Mouse (Mus musculus) thymus, postnatal 10 days (tissue): ENCODE results near the gene Ctcf.

Experiments used
- DNase-seq, 2 experiments: peaks; one replicate each; pipeline ENCODE4 v3.0.0; 2021; ENCODE audit warnings: low spot score in 2 of 2

Gene Ctcf

DNA sequence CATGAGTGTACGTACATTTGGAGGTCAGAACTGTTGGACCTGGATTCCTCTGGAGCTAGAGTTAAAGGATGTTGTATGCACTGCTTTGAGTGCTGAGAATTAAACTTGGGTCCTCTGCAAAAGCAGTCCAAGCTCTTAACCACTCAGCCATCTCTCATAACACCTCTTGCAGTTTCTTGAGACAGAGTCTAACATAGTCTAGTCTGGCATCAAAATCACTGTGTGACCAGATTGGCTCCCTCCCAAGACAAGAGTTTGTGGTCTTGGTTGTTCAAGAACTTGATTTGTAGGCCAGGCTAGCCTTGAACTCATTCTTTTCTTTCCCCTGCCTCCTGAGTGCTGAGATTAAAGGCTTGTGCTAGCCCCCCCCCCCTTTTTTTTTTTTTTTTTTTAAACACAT lies 12.6 kb downstream of the Ctcf start:
- DNase-seq, result no peak

DNA sequence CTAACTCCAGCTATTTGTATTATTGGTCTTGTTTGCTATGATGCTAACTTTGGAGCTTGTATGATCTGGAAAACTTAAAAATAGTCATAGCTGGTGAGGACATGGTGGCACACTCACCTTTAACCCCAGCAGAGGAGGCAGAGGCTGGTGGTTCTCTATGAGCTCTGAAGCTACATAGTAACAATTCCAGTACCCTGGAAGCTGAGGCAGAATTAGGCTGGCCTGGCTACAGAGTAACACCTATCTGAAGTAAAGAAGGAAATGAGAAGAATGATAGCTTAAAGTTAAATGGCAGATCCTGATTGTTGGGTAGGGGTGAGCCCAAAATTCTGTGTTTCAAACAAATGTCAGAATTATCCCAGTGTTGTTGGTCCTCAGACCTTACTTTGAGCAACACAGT lies 21.3 kb downstream of the Ctcf start:
- no peak for DNase-seq

DNA sequence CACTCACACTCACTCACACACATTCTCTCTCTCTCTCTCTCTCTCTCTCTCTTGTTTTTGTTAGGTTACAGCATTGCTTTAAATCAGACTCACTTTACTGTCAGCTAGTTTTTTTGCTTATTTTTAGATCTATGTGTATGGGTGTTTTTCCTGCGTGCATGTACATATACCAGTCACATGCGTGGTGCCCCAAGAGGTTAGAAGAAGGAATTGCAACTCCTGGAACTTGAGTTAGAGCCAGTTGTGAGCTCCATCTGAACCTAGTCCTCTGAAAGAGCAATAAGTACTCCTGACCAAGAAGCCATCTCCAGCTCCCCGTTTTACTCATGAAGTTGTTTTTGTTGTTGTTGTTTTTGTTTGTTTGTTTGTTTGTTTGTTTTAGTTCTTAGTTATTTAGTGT lies 24.8 kb downstream of the Ctcf start:
- peak; percentile 25 to 48 for DNase-seq

DNA sequence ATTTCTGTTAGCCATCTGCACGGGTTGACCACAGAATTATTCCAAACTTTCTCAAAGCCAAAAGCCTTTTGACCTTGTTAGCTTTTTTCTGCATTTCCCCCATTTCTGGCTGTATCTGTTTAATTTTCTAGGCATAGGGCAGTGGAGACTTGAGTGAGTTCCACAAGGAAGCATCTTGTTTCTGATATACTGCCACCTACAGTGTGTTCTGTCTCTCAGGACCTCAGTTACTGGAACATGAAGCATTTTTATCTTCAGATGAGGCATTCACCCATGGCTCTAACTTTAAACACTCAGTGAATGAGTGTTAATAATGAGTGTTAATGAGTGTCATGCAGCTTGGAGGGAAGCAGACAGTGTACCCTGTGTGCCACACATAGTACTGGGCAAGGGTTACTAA lies 41.5 kb downstream of the Ctcf start:
- DNase-seq, result no peak

DNA sequence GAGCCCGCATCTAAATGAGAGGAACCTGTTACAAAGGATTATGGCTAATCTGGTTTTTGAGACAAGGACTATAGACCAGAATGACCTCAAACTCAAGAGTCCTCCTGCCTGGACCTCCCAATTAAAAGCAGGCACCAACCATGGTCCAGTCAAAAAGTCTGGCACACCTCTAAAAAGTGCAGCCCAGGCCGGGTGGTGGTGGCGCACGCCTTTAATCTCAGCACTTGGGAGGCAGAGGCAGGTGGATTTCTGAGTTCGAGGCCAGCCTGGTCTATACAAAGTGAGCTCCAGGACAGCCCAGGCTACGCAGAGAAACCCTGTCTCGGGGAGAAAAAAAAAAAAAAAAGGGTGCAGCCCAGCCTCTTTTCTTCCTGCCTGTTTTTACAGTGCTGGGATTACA lies 49.0 kb downstream of the Ctcf start:
- DNase-seq, result peak in 1 of 2 experiments; percentile 11

DNA sequence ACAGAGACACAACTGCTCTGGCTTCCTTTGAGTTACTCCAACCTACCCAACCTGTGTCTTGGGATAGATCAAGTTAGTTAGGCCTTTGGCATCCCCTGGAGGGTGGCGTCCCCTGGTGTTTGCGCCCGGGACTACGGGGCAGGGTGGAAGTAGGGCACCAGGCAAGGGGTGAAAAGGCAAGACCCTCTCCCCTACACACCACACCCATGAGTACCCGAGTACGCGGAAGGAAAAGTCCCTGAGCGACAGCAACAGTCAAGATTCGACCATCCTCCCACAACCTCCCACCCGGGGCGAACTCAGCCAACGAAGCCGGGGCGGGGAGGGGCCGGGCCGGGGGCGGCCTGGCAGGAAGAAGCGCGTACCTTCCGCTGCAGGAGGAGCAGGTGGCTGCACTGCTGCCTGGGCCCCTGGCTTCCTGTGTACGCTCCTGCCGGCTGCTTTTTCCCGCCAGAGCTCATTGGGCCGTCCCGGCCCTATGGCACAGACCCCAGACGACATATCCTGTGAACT lies 49.5 kb downstream of the Ctcf start, which contains the start of gene Carmil2:
Gene Carmil2 (plus strand): TSS at position 479 of the 513 bp plus-strand sequence.
- peak; percentile 96 to 97 for DNase-seq

DNA sequence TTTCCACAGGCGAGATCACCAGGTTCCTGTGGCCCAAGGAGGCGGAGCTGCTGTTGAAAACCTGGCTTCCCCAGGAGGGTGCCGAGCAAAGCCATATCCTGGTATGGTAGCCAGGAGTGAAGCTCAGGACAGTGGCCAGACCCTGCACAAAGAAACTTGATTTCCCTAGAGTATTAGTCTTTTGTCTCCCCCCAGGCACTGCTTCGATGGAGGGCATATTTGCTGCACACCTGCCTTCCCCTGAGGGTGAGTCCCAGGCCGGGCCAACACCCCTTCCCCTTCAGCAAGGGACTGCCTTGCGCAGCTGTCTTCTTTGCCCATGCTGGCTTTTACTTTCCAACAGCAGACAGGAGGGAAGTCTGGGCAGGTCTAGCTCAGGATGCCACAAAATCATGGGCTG lies 50.2 kb downstream of the Ctcf start:
- DNase-seq, result peak; percentile 48 to 54

DNA sequence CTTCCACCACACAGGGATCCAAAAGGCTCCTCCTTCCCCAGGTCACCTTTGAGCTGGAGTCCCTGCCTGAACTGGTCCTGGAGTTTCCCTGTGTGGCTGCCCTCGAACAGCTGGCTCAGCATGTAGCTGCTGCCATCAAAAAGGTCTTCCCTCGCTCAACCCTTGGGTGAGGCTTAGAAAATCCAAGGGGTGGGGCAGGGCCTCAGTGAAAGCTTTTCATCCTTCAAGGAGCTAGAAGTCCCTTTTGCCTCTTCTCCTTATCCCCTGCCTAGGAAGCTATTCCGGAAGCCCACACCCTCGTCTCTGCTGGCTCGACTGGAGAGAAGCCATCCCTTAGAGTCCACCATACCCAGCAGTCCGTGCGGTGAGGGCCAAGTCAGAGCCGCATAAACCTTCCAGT lies 51.1 kb downstream of the Ctcf start:
- DNase-seq, result peak in 1 of 2 experiments; percentile 8

DNA sequence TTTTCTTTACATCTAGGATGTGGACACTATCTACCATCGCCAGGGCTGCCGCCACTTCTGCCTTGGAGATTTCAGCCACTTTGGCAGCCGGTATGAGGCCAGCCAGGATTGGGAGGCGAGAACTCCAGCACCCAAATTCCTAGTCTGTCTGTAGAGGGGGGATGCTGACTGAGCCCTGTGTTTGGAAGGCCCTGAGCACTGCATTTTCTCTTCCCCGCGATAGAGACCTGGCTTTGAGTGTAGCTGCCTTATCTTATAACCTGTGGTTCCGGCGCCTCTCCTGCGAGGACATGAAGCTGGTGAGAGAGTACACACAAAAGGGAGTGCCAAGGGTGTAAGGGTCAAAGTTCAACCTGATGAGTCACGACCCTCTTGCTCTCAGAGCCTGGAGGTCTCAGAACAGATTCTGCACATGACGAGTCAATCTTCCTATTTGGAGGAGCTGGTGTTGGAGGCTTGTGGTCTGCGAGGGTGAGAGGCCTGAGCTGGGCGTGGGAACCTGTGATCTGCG lies 51.9 kb downstream of the Ctcf start:
- DNase-seq, result peak in 1 of 2 experiments; percentile 4

DNA sequence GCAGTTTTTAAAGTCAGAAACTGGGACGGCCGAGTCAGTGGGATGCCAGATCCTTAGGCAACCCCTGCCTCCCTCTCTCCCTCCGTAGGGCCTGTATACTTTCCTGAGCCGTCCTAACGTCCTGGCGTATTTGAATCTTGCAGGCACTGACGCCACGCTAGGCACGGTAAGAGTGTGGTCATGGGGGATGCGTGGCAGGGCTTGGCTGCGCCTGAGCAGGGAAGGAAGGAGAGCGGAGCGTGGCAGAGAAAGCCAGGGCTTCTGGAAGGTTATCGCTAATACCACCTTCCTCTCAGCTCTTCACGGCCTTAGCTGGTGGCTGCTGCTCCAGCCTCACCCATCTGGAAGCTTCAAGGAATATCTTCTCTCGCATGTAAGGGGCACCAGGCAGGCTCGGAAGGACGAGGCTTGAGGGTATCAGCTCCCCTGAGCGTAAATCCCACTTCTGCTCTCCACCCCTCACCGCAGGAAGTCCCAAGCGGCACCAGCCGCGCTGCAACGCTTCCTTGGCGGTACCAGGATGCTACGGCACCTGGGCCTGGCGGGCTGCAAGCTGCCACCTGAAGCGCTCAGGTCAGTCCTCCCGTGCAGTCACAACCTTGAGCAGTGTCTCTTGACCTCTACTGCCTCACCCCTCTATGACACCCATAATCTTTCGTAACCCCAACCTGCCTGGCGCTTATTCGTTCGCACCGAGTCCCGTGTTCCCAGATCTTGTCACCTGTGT lies 53.1 kb downstream of the Ctcf start:
- DNase-seq, result no peak

DNA sequence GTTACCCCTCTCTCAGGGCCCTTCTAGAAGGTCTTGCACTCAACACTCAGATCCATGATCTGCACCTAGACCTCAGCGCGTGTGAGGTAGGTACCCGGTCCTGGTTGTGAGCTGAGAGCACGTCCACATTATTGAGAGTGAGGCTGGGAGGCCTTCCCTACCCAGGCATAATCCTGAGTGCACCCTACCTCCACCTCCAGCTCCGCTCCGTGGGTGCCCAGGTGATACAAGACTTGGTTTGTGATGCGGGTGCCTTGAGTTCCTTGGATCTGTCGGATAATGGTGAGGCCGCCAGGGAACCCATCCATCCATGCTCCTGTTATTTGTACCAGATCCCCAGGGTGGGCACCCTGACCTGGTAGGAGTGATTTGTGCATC lies 53.6 kb downstream of the Ctcf start:
- no peak for DNase-seq

DNA sequence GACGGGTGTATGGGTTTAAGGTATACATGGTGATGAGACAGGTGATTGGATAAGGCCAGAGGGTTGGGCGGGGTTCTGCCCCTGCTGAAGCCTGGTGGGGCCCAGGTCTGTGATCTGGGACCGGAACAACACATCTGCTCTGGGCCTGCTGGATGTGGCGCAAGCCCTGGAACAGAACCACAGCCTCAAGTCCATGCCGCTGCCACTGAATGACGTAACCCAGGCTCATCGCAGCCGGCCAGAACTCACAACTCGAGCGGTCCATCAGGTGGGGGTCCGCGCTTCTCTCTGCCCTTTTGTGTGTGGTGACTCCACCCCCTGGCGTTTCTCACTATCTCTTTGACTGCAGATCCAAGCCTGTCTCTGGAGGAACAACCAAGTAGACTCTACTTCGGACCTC lies 54.6 kb downstream of the Ctcf start:
- no peak for DNase-seq

DNA sequence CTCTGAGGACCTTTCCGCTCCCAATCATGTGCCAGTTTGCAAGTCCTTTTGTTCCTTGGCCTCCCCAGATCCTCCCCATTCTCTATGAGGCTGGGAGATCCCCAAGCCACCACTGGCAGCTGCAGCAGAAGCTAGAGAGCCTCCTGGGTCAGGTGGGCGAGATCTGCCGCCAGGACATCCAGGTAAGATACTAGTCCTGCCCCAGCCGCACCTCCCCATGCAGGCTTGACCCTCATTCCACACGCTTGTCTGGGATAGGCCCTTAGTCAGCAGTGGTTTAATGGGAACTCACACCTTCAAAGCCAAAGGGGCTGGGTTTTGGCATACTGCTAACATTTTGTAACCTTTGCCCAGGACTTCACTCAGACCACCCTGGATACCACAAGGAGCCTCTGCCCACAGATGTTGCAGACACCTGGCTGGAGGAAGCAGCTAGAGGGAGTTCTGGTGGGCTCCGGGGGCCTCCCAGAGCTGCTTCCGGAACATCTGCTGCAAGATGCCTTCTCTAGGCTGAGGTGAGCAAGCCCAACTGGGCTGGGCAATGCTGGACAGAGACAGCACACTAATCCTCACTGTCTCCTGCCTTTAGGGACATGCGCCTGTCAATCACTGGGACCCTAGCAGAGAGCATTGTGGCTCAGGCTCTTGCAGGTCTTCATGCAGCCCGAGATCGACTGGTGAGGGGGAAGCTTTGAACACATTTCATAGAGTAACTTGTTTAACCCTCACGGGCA lies 56.2 kb downstream of the Ctcf start:
- DNase-seq, result no peak

DNA sequence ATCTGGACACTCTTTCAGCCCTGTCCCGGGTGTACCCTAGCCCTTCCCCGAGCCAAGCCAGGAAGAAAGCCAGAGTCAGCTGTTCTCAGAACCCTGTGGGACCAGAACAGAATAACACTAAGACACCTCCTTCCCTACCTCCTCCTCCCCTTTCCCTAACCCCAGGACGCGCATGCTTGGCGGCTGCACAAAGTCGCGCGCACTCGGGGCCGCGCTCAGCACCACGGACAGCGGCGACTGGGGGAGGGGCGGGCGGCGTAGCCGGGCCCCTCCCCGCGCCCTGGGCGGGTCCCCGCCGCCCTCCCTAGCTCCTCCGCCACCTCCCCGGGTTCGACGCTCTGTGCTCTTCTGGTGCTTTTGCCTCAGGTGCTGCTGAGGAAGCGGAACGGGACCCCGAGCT lies 57.3 kb downstream of the Ctcf start:
- DNase-seq, result peak in 1 of 2 experiments; percentile 12

DNA sequence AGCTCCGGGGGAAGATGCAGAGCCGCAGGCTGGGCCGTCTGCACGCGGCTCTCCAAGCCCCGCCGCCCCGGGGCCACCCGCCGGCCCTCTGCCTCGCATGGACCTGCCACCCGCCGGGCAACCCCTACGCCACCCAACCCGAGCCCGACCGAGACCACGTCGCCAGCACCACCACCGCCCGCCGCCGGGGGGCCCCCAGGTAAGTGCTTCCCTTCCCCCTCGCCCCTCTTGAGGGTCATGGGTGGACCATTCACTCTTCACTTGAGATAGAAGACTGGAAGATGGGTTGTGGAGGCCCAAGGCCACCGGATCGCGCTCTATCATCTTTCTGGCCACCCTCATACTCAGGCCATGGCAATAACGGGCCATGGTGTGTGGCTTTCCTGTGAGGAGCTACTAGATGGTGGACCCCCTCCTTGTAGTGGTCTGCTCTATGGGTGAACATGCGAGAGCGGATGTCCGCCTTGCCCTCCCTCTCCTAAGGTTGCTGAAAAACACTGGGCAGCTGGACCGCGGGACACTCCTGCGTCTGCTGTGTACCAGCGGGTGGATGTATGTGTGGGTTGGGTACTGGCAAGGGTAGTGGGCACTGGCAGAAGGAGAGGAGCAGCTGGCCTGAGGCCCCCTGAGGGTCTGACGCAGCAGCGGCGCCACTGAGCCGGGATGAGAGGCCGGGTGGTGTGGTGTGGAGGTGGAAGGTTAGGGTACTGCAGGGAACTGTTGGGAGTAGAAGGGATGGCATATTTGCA lies 57.9 kb downstream of the Ctcf start:
- DNase-seq, result no peak

DNA sequence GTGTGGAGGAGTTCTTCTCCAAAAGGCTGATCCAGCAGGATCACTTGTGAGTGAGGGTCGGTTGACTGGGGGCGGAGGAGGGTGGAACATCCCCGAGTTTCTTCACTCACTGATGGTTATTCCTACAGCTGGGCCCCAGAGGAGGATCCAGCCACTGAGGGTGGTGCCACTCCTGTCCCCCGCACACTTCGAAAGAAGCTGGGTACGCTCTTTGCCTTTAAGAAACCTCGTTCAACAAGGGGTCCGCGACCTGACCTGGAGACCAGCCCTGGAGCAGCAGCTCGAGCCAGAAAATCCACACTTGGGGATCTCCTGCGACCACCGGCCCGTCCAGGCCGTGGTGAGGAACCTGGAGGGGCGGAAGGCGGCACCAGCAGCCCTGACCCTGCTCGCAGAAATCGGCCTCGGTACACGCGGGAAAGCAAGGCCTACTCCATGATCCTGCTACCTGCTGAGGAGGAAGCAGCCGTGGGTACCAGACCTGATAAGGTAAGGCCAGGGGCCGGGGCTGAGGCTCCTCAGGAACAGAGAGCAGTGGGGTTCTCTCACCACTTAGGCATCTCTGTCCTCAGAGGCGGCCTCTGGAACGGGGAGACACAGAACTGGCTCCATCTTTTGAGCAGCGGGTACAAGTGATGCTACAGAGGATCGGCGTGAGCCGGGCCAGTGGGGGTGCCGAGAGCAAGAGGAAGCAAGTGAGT lies 58.9 kb downstream of the Ctcf start:
- no peak for DNase-seq

DNA sequence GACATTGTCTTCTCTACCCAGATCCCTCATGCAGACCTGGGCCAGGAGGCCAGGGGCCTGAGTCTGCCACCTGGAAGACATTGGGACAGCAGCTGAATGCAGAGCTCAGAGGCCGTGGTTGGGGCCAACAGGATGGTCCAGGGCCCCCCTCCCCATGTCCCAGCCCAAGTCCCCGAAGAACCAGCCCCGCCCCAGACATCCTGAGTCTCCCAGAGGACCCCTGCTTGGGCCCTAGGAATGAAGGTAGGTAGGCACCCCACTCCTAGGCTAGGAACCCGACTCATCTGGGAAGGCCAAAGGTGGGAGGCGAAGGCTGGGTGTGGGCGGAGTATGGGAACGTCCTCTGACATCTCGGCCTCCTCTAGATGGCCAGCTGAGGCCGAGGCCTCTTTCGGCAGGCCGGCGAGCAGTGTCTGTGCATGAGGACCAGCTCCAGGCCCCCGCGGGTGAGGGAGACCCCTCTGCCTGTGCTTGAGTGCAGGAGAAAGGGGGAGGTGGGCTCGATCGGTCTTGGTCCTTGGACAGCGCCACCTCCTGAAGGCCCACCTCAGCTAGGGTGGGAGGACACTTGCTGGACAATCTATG lies 60.9 kb downstream of the Ctcf start:
- DNase-seq, result no peak

DNA sequence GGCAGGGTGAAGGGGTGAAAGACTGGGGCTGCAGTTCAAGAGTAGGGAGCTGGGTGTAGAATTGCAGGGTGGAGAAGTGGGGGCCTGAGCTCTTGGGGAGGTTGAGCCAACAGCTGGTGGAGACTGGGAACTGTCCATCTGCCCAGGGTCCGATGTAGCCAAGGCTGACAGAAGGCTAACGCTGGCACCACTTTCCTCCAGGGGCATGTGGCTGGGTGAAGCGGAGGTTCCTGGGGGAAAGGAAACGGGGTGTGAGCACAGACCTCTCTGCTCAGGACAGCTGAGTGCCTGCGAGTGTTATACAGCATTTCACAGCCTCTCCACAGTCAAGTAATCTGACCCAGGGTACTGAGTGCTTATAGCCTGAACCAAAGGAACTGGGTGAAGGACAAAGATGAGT lies 62.4 kb downstream of the Ctcf start:
- no peak for DNase-seq

DNA sequence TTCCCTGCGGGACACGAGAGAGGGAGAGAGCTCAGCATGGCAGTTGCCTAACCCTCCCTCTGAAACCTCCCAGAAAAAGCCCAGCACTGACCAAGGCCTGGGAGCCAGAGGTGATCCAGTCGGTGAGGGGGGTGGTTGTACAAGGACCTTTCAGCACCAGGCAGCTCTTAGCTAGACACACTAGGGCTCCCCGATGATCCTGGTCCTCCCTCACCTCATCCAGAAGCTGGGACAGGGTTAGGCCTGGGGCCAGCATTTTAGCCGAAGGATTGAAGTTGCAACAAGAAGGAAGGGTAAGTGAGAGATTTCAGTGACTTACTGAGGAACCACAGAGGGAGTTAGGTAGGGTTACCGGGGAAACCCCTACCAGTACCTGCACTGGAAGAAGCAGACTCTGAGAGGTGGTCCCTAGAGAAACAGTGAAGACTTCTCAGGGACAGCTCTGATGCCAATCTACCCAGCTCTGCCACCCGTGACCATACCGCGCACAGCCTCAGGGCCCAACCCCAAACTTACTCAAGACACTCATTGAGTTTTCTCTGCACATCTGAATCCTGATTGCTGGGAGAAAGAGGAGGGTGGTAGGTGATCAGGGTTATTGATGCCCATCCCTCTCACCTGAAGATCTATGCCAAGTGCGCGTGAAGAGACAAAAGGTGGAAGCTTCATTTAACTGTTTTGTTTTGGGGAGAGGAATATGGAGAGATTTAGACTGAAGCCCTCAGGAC lies 63.3 kb downstream of the Ctcf start:
- DNase-seq, result no peak

DNA sequence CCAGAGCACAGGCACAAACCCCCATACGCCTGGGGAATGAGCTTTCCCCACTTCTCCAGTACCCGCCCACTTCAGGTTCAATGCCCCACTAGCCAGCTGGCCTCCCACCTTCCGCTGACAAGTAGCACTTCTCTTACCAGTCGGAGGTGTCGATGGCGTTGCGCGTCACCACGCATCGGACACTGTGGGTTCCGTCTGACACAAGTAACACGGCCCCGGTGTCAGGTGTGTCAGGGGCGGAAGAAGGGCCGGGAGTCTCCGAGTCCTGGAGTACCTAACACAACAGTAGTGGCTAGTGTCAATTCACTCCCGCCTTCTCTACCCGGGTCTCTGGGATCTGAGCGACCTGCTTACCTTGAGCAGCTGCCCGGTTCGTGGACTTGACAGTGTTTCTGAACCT lies 64.2 kb downstream of the Ctcf start:
- peak; percentile 34 to 39 for DNase-seq
